Mouse (Mus musculus) liver, adult 2 months (tissue): ENCODE measurements around the gene Tob2.

ENCODE experiments used
- CTCF ChIP-seq: fragments of 200-500 bp; IDR thresholded peaks from 2 replicates; pipeline ENCODE4 v1.5.1; 2011; ENCODE audit warnings: low read depth, low read length, control low read depth
- POLR2A ChIP-seq: fragments of 200-500 bp; IDR thresholded peaks from 2 replicates; pipeline ENCODE4 v1.6.1; 2011; ENCODE audit warnings: low read length, control low read depth; ENCODE audit not compliant: insufficient read depth; ENCODE audit errors: extremely low read depth

GRCm38 (mm10) chr15:81904939-81905338, 46.3 kb upstream of the Tob2 start:
- TF ChIP-seq CTCF (peak; percentile 27; the same call in 1 of the 2 replicates), POLR2A (no peak)
